Comparison of ENCODE assay signal across 9 mouse cellular contexts in the genomic region with DNA sequence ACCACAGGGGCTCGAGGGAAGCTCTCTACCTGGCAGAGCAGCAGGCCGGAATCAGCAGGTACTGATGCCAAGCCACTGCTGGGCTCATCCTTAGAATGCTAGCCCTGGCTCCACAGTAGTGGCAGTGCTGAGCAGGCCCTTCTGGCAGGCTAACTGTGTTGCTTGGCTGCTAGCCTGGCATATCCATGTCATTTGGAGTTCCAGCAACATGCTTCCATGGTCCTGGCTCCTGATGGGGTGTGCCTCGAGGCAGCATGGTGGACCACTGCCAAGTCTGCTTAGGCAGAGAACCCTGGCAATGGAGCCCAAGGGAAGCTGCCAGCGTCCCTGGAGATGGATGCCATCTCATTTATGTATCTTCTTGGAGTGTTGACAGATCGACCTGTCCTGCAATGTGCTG.
DNase-seq lines count a peak whose midpoint lies in the region; ATAC-seq and TF ChIP-seq lines count a peak whose summit lies in the region.
"Had no signal": no experiment of that assay in that cellular context is flagged by ENCODE, and none has a peak within 500 bp of the region (broad histone marks: within the 10 kb centered on the region; RNA-seq: fewer than 3 reads in every experiment).

No protein-coding gene starts in this region.

- H3K4me1 ChIP-seq in kidney, embryonic 16.5 days (ENCODE audit: insufficient read depth, low read length) = no peaks in the 10 kb centered on the region
- no peaks in the 10 kb centered on the region for H3K4me1 ChIP-seq in kidney, postnatal 0 days (replicated peaks; ENCODE audit: insufficient read depth, low read length)

- TF ChIP-seq CTCF in kidney, postnatal 0 days (IDR thresholded peaks at IDR 0.05; ENCODE audit: low read depth) = no peak

- H3K4me3 ChIP-seq in kidney, embryonic 16.5 days (ENCODE audit: low read length) = no peak overlapping the region
- no peak overlapping the region for H3K4me3 ChIP-seq in kidney, postnatal 0 days (replicated peaks; ENCODE audit: low read depth, low read length)
- H3K4me3 ChIP-seq: erythroblast, embryonic 14.5 days had no signal

- H3K4me2 ChIP-seq in kidney, embryonic 16.5 days (replicated peaks; ENCODE audit: low read depth, low read length) = no peak overlapping the region
- no peak overlapping the region for H3K4me2 ChIP-seq in kidney, postnatal 0 days (ENCODE audit: low read length)

- no peak overlapping the region for H3K27ac ChIP-seq in kidney, embryonic 16.5 days (ENCODE audit: low read length)
- no peak overlapping the region for H3K27ac ChIP-seq in kidney, postnatal 0 days

- ATAC-seq in kidney, embryonic 16.5 days (ENCODE audit: low FRiP score, low TSS enrichment) = no peak
- ATAC-seq in cerebellum, adult (ENCODE audit: insufficient number of reproducible peaks, low FRiP score, low TSS enrichment) = peak; percentile 94
- 0 out of 2 replicates have a peak, but pooled peaks have one; percentile 11 for ATAC-seq in kidney, postnatal 0 days (replicated peaks; ENCODE audit: low FRiP score, low read depth)

- H3K27me3 ChIP-seq in kidney, embryonic 16.5 days (ENCODE audit: insufficient read depth, low read length) = no peaks in the 10 kb centered on the region
- H3K27me3 ChIP-seq in kidney, postnatal 0 days (ENCODE audit: insufficient read depth, low read length) = no peaks in the 10 kb centered on the region

- no peaks in the 10 kb centered on the region for H3K9me3 ChIP-seq in kidney, embryonic 16.5 days (ENCODE audit: low read length)
- no peaks in the 10 kb centered on the region for H3K9me3 ChIP-seq in kidney, postnatal 0 days (replicated peaks; ENCODE audit: low read length)

- 71% methylated on average over 5 of the region's 5 CpGs for WGBS in kidney, embryonic 16.5 days
- 66% methylated on average over 5 of the region's 5 CpGs for WGBS in kidney, postnatal 0 days

- DNase-seq in kidney, adult 11 months = peak; percentile 25
- DNase-seq in gastrocnemius, adult 18-20 months (ENCODE audit: low spot score) = peak; percentile 50
- no peak for DNase-seq in kidney, postnatal 0 days (ENCODE audit: low spot score)
- peak; percentile 7 for DNase-seq in lung, postnatal 36 days
- DNase-seq in c-Kit-positive CD71-positive TER-119-positive erythroid progenitor cells, embryonic 14.5 days (ENCODE audit: low spot score) = no peak
- DNase-seq in ovary, postnatal 10 days (ENCODE audit: low spot score) = no peak

- H3K36me3 ChIP-seq in kidney, embryonic 16.5 days (ENCODE audit: insufficient read depth, low read length) = no peaks in the 10 kb centered on the region
- no peaks in the 10 kb centered on the region for H3K36me3 ChIP-seq in kidney, postnatal 0 days (ENCODE audit: insufficient read depth, low read length)

- no peak overlapping the region for H3K9ac ChIP-seq in kidney, embryonic 16.5 days (replicated peaks; ENCODE audit: low read length)
- H3K9ac ChIP-seq in kidney, postnatal 0 days (ENCODE audit: low read depth, low read length) = no peak overlapping the region

Comparison
In these comparisons a context has a peak if more than half of its experiments do, and no peak if none do; other contexts are left out.
1. DNase-seq: peak in kidney, adult 11 months (single experiment), gastrocnemius, adult 18-20 months (single experiment) and lung, postnatal 36 days (single experiment); none in kidney, postnatal 0 days (single experiment), c-Kit-positive CD71-positive TER-119-positive erythroid progenitor cells, embryonic 14.5 days (single experiment) and ovary, postnatal 10 days (single experiment).